Mouse (Mus musculus) cerebellum, adult 2 months (tissue): ENCODE data around the gene Edc3.

Source experiments
- CTCF ChIP-seq: fragments of 200-500 bp; IDR thresholded peaks from 2 replicates; pipeline ENCODE4 v1.5.1; 2011; ENCODE audit warnings: low read depth, mild to moderate bottlenecking, control low read depth, low read length, moderate library complexity, borderline replicate concordance; ENCODE audit not compliant: insufficient read depth
- POLR2A ChIP-seq: fragments of 200-500 bp; IDR thresholded peaks from 2 replicates; pipeline ENCODE4 v1.6.1; 2011; ENCODE audit warnings: low read length, control low read depth, borderline replicate concordance; ENCODE audit not compliant: insufficient read depth

- no peak for TF ChIP-seq POLR2A
- TF ChIP-seq CTCF, result no peak
Observed at GRCm38 (mm10) chr9:57722371-57722770, 14.0 kb downstream of the Edc3 start.
